Mouse (Mus musculus) heart, adult 11 months (tissue): ENCODE data around the gene 4931422A03Rik.
A peak's percentile ranks its signal among the peaks of the same experiment; 100 is the strongest.

Experiments used
- DNase-seq: peaks from one replicate; pipeline ENCODE4 v3.0.0; 2022

The 4931422A03Rik gene

GRCm38 (mm10) chr2:103968919-103969436, 59.2 kb downstream of the 4931422A03Rik start:
- DNase-seq: no peak

DNA sequence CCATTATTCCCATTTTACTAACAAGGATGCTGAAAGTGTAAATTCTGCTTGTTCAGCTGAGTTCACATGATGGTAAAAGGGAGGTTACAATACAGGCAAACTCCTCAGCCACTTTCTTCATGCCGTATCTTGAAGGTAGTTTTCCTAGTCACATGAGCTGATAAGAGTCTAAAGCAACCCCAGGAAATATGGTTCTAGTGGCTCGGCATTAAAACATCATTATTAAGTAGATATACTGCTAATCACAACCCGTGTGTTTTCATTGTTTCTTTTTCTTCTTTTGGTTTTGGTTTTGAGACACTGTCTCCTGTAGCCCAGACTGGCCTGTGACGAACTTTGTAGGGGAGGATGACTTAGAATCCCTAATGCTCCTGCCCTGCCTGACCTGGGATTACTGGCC, 60.0 kb downstream of the 4931422A03Rik start:
- DNase-seq: no peak

GRCm38 (mm10) chr2:103965391-103965790, 62.8 kb downstream of the 4931422A03Rik start:
- DNase-seq: peak; percentile 89

- no peak for DNase-seq
Measured at GRCm38 (mm10) chr2:103962349-103962748, 65.8 kb downstream of the 4931422A03Rik start.

DNA sequence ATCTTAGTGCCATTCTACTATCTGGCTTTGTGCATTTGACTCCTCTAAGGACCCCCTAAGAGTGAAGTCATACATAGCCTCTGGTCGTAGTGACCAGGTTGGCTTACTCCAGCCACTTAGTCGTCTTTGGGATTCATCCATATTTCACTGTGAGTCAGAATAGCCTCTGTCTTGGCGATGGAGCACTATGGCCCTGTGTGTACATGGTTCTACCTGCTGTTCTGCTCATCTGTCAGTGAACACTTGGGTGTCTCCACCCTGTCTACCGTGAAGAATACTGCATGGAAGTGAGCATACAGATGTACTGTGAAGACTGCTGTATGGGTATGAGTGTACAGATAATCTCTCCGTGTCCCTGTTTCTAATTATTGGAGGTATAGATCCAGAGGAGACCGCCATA, 68.6 kb downstream of the 4931422A03Rik start:
- DNase-seq: no peak

- DNase-seq: no peak
Measured at GRCm38 (mm10) chr2:103959066-103959465, 69.1 kb downstream of the 4931422A03Rik start.

DNA sequence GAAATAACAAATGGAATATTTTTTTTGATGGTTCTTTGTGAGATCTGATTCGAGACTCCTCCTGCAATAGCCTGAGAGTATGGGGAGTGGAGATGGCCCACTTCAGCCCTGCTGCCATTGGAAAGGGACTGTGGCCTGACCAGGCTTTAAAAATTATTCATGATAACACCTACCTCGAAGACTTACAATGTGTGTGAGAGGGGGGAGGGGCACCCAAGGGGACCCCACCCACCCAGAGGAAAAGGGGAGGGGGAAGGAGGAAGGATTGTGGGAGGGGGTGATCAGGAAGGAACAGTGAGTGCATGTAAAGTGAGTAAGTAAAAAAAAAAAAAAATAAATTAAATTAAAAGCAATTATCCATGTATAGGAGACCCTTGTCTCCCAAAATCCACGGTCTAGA, 69.5 kb downstream of the 4931422A03Rik start:
- DNase-seq: no peak

DNA sequence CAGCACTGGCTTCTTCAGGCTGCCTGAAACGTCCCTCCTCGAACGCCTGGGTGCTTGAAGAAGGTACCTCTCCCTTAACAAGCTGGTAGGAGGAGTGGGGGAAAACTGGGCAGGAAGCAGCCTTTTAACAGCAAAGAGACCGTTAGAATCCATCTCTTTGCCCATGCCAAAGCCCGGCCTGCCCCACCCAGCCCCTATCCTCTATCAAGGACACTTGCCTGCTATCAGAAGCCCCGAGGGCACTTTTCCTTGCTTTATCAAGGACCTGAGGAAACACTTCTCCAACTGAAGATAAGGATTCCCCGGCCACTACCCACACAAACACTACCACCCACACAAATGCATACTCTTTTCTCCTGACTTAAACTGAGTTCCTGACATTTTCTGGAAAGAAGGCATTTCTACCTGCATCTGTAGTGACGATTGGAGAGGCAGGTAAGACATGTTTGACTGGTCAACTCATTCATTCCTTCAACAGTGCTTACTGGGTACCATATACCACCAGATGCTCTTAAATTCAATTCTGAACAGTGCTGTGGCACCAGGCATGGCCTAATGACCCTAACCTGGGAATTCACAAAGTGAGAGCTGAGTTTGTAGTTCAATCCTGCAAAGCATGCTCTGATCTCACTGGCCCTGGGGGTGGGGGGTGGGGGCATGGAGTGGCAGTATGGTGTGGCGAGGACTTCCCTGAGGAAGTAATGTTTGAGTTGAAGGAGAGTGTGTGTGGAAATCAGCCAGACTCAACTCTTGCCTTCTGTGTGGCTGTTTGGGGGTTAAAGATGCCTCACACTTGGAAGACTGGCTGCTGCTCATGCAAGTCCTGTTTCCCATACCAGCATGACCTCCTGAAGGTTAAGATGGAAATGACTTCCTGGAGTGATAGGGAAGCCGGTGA, 70.3 kb downstream of the 4931422A03Rik start, which contains the start of gene Lmo2:
Gene Lmo2, plus strand, starts transcription at position 338 of the 898 bp plus-strand sequence.
- DNase-seq: no peak

GRCm38 (mm10) chr2:103956867-103957266, 71.3 kb downstream of the 4931422A03Rik start:
- no peak for DNase-seq

- DNase-seq: peak; percentile 90
Measured at GRCm38 (mm10) chr2:103955714-103956113, 72.4 kb downstream of the 4931422A03Rik start.

DNA sequence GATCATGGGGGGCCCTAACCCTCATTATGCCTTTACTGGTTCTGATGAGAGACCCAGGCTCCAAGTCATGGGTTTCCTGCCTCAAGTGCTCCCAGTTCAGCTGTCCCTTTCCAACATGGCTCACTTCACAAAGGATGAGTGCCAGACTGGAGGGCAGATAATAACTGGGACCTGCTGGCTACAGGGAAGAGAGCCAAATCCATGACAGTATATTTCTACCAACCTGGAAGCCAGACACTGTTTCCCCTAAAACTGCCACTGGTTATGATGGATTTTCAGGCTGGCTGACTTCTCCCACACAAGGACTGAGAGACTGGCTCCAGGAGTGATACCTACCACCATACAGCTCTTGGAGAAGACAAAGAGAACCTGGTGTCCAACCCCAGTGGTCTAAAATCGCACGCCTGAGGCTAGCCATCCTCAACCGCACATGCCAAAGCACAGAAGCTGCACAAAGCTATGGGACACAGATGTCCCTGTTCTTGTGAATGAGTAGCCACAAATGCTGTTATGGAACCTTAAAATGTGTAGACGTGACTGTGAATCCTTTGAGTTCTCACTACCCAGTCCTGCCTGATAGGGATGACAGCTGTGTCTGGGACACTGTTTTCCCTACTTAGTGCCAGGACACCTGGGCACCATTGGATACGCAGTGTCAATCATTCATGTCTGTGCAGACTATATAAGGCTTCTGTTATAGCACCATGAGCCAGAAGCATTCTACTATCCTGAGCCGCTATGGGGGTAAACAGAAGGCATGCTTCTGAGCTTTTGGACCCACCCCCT, 74.9 kb downstream of the 4931422A03Rik start:
- DNase-seq: no peak

DNA sequence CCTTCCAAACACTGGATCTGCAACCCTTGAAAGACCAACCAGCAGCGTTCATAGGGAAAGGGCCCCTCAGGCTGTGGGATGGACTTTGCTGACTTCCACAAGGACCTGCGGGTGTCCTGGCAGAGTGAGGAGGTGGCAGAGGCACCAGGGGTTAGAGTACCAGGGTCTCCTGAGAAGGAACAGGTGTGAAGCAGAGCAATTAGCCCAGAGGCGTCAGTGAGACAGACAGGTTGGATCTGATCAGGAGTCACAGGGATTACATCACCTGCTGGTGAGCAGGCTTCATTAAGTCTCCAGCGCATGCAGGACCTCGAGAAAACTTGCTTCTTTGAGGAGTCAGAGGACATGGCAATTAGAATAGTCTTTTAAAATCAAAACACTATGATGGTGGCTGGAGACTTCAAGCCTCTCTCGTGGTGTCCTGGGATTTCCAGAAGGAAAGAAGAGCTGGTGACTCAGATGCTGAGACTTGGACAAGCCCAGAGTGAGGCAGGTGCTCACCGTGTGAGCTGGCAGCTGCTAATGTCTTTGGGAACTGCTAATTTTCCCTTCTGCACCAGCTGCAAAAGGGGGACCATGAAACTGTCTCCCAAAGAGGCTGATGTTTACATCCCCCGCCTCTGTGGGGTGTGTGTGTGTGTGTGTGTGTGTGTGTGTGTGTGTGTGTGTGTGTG, 80.0 kb downstream of the 4931422A03Rik start:
- DNase-seq: no peak

GRCm38 (mm10) chr2:103946892-103947291, 81.3 kb downstream of the 4931422A03Rik start:
- DNase-seq: no peak

- peak; percentile 95 for DNase-seq
Measured at GRCm38 (mm10) chr2:103945571-103946092, 82.5 kb downstream of the 4931422A03Rik start.

DNA sequence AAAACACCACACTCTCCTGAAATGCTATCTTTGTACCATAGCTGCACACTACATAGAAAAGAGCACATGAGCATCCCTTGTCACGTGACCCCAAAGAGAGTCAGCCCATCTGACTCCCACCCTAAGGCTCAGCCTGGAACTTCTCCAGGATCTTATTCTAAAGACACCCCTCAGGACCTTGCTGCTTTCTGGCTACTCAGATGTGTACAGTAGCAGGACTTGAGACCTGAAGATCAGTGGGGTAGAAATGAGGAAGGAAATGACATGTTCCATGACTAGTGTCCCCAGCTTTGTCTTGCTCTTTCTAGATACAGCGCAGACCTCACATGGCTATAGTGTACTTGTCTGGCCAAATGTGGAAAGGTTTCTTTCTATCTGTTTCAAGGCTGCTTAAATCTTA, 83.3 kb downstream of the 4931422A03Rik start:
- DNase-seq: peak; percentile 92

GRCm38 (mm10) chr2:103941085-103941484, 87.1 kb downstream of the 4931422A03Rik start:
- DNase-seq: no peak

- no peak for DNase-seq
Measured at GRCm38 (mm10) chr2:103939003-103939402, 89.2 kb downstream of the 4931422A03Rik start.

DNA sequence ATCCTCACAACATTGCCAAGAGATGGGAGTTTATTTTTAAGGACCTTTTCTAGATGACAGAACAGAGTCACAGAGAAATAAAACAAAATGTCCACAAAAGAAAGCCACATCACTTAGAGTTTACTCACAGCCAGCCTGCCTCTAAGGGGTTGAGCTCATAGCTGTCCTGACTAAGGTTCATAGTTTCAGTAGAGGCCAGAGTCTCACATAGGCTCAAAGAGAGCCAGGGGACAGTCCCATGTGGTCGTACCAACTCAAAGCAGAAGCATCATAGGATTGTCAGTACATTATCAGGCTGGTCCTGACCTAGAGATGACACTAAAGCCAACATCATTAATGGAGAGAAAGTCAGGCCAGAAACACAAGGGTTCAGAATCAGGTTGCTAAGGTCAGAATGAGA, 89.6 kb downstream of the 4931422A03Rik start:
- DNase-seq: no peak

GRCm38 (mm10) chr2:103937670-103938069, 90.5 kb downstream of the 4931422A03Rik start:
- no peak for DNase-seq

DNA sequence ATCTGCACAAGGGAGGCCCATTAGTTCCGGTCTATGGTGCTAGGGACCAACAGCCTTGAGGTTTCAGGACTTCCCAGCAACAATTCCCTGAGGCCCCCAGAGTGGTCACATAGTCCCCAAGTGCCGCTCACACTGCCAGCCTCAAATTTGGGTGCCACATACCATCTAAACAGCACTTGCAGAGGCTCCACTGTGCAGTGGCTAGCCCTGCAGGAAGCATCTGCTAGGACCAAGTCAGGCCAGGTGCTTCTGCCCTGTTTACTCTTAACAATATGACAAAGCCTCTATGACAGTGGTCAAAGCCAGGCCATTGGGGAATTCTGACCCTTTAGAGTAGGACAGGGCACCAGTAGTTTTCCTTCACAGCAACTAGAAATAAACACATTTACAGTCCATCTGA, 91.5 kb downstream of the 4931422A03Rik start:
- no peak for DNase-seq

- DNase-seq: no peak
Measured at GRCm38 (mm10) chr2:103935691-103936435, 92.3 kb downstream of the 4931422A03Rik start.

- DNase-seq: no peak
Measured at GRCm38 (mm10) chr2:103934670-103935069, 93.5 kb downstream of the 4931422A03Rik start.
